Mouse (Mus musculus) bone marrow macrophage, adult 2 months (primary cell): Measurements from ENCODE around the gene Cd8a.

ENCODE experiments used
- CTCF ChIP-seq: IDR thresholded peaks from 2 replicates; pipeline ENCODE4 v1.5.1; 2012; ENCODE audit warnings: low read depth, mild to moderate bottlenecking, low read length, moderate library complexity
- POLR2A ChIP-seq: IDR thresholded peaks from 2 replicates; pipeline ENCODE4 v1.6.1; 2012; ENCODE audit warnings: mild to moderate bottlenecking, low read depth, low read length, borderline replicate concordance

GRCm38 (mm10) chr6:71360751-71361150, 12.5 kb upstream of the Cd8a start:
- no peak for TF ChIP-seq CTCF
- TF ChIP-seq POLR2A: no peak
